Mouse (Mus musculus): ENCODE data around the gene Ppp2r2c. TPM values are rescaled to one million over a fixed set of nuclear protein-coding genes. Genes with fewer than 3 reads are reported as not detected.
A peak's percentile ranks its signal among the peaks of the same experiment; 100 is the strongest.

Gene Ppp2r2c
- total and polyA plus RNA-seq, 3 experiments, result 4.0 to 6.9 (median 5.1) TPM

- DNase-seq, result no peak
Observed at GRCm38 (mm10) chr5:36897999-36898398, 29.7 kb downstream of the Ppp2r2c start.

GRCm38 (mm10) chr5:36898415-36899109, 30.2 kb downstream of the Ppp2r2c start:
- no peak for DNase-seq

GRCm38 (mm10) chr5:36899392-36899791, 31.1 kb downstream of the Ppp2r2c start:
- DNase-seq, result no peak

- DNase-seq, result peak; percentile 21
Observed at GRCm38 (mm10) chr5:36900189-36900619, 31.9 kb downstream of the Ppp2r2c start.

GRCm38 (mm10) chr5:36902807-36903206, 34.5 kb downstream of the Ppp2r2c start:
- no peak for DNase-seq

- DNase-seq, result no peak
Observed at GRCm38 (mm10) chr5:36904131-36904530, 35.8 kb downstream of the Ppp2r2c start.

- no peak for DNase-seq
Observed at GRCm38 (mm10) chr5:36904703-36905102, 36.4 kb downstream of the Ppp2r2c start.

- peak; percentile 8 for DNase-seq
Observed at GRCm38 (mm10) chr5:36905216-36905615, 36.9 kb downstream of the Ppp2r2c start.

- DNase-seq, result no peak
Observed at GRCm38 (mm10) chr5:36907695-36908094, 39.4 kb downstream of the Ppp2r2c start.

- DNase-seq, result no peak
Observed at GRCm38 (mm10) chr5:36909545-36909944, 41.2 kb downstream of the Ppp2r2c start.

- DNase-seq, result no peak
Observed at GRCm38 (mm10) chr5:36910980-36911379, 42.7 kb downstream of the Ppp2r2c start.

GRCm38 (mm10) chr5:36911759-36912352, 43.5 kb downstream of the Ppp2r2c start:
- no peak for DNase-seq

- DNase-seq, result no peak
Observed at GRCm38 (mm10) chr5:36912602-36913310, 44.4 kb downstream of the Ppp2r2c start.

GRCm38 (mm10) chr5:36915256-36915655, 46.9 kb downstream of the Ppp2r2c start:
- DNase-seq, result no peak

- no peak for DNase-seq
Observed at GRCm38 (mm10) chr5:36916581-36916980, 48.3 kb downstream of the Ppp2r2c start.

- no peak for DNase-seq
Observed at GRCm38 (mm10) chr5:36917245-36917644, 48.9 kb downstream of the Ppp2r2c start.

GRCm38 (mm10) chr5:36918016-36918415, 49.7 kb downstream of the Ppp2r2c start:
- DNase-seq, result no peak

GRCm38 (mm10) chr5:36920072-36920471, 51.8 kb downstream of the Ppp2r2c start:
- DNase-seq, result no peak

GRCm38 (mm10) chr5:36921871-36922270, 53.6 kb downstream of the Ppp2r2c start:
- no peak for DNase-seq

GRCm38 (mm10) chr5:36922811-36923210, 54.5 kb downstream of the Ppp2r2c start:
- DNase-seq, result no peak

GRCm38 (mm10) chr5:36923826-36924700, 55.8 kb downstream of the Ppp2r2c start:
- DNase-seq, result no peak

GRCm38 (mm10) chr5:36928701-36929100, 60.4 kb downstream of the Ppp2r2c start:
- DNase-seq, result no peak

Measured in adrenal gland, adult 2 months (tissue).